Mouse (Mus musculus) regulatory T cell (primary cell): ENCODE data around the gene Snn.
"Not testable (repeated sequence)": the region's sequence is repeated elsewhere in the genome, so short reads cannot be mapped to it uniquely, and the experiment has no call there.

ENCODE experiments used
- in situ Hi-C: fragments of 300-600 bp; cut with MboI, MseI; formaldehyde crosslinking; loops from one replicate; pipeline ENCODE4 v1.15.1; 2025; ENCODE audit warnings: high pct_unique_total_duplicates

The Snn gene

GRCm38 (mm10) chr16:11060645-11061044 is at the start of gene Snn:
TSS of gene Snn (plus strand) at chr16:11060945.
- in situ Hi-C loops: no loop called here

DNA sequence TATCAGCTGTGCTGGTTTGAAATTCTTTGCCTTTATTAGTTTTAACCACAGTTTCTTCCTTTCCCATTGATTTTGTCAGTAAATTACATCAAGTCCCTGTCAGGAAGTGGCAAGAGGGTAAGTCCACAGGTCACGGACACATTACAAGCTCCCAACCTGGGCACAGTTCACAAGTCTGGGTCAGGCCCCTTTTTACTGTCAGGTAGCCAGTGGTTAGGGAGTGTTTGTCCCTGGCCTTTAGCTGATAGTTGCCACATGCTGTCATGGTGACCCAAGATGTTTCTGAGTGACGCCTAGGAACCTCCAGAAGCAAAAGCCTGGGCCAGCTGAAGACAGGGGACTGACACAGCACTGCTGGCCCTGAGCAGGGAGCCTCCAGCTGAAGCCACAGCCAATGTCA is 49.5 kb upstream of the Snn start:
- in situ Hi-C loops: no loop called here

- in situ Hi-C loops: no loop called here
Observed at GRCm38 (mm10) chr16:11011939-11012338, 48.8 kb upstream of the Snn start.

DNA sequence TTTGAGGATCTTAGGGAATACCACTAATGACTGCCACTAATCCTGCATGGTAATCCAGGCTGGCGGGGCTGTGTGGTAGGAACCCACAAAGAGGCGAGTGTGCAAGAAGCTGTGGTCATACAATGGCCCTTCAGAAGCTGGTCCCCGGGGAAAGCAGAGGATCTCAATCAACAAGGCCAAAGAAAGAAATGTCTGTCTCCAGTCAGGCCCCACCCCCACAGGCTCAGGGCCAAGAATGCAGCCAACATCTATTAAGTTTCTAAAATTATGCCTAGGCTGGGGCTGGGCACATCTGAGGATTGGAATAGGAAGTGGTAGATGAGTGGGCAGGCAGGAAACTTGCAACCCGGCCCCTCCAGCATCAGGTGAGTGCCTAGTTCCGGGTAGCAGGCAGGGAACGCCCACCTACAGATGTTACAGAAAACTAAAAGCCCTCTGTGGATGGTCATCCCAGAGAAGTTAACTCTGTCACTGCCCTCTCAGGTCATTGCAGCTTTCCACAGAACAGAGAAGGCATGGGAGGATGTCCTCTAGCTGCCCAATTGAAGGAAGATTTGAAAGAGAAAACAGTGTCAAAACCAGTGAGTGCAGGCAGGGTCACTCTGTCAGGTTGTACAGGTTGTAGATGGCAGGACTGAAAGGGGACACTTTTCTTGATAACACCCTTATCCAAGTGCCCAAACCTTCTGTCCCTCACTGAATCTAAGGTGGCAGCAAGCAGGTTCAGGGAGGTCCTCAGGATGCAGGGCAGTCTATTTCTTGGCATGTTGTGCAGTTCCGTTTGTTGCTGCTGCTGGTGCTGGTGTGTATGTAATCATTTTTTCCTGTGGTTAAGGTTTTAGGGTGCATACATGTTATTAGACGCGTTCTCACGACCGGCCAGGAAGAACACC is 47.9 kb upstream of the Snn start:
- in situ Hi-C loops: no loop called here

GRCm38 (mm10) chr16:11013464-11014147 is 47.1 kb upstream of the Snn start:
- in situ Hi-C loops: not testable (repeated sequence)

DNA sequence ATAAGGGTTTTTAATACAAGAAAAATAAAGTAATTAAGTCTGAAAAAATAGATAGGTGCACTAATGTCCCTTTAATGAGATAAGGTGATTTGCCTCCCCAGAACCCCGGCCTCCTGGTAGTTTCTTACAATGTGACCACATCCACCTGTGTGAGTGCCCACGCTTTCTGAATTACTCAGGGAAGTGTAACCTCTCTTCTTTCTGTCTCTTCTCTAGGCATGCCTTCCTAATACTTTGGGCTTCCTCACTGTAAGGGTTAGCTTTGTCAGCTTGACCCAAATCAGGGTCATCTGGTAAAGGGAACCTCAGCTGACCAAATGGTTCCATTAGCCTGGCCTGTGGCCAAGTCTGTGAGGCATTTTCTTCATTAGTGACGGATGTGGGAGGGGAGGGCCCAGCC is 46.3 kb upstream of the Snn start:
- in situ Hi-C loops: no loop called here

GRCm38 (mm10) chr16:11016353-11016752 is 44.4 kb upstream of the Snn start:
- in situ Hi-C loops: no loop called here

DNA sequence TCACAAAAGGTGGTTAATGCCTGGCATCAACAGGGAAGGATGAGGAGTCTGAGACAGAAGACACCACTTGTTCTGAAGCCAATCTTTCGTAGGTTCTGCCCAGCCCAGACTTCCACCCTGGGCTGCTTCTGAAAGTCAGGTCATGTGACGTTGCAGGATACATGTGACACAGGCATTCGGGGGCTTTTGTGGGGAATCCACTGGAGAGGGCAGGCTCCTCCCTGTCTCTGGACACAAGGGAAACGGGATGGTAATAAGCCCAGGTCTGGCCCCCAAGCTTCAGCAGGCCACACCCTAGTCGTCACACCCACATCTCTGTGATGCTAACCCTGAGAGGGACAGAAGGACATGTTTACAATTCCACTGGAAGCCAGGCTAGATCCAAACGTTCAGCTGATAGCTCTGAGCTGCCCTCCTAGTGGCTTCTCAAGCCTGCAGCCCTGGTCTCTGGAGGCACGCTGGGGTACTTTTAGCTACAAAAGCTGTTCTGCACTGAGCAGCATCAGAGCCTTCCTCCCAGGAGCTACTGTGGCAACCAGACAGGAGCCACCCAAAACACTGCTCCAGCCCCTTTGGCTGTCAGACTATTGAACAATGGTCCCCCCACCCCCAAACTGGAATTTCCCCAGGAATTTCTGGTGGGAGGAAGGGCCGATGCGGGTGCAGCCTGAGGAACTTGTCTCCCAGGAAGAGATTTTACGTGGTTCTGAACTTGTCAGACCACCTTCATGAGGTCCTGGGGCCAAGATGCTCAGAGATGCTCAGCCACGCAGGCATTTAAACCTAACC is 42.7 kb upstream of the Snn start:
- in situ Hi-C loops: no loop called here

DNA sequence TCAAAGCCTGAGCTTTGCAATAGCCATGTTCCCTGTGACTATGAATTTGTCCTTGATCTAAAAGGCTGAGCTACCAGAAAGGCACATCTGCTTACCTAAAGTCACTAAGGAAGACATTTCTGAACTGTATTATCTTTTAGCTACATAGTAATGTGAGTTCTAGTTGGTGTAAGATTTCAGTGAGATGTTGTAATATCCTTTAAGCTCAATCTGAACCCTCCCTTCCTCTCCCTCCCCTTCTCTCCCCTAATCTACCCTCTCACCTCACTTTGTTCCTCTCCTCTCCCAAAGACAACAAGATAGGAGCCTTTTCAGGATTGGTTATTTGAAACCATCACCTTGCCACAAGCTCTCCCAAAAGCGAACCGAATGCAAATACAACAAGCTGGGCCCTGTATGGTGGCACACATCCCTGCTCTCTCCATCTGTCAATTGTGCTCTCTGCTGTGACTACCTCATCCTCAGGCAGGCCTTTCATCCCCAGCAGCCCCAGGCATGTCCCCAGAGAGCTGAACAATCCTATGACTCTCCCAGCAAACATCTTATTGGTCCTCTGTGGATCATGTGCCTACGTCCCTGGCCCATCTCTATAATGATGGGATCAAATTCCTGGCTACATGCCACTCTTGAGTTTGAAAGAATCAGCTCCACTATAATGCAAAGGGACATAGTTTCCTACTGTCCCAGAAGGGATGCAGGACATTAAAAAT is 39.2 kb upstream of the Snn start:
- in situ Hi-C loops: no loop called here

DNA sequence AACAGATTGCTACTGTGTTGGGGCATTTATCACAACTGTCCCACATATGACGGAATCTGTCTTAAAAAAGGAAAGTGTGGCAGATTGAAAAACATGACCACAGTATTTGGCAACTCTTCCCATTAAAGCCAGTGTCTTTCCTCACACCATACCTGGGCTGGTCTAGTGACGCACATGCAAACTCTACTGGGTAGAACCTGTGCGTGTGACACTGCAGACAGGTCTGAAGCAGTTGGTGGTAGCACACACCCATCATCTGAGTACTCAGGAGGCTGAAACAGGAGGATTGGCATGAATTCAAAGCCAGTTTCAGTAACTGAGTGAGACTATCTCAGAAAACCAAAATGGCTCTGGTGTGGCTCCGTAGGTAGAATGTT is 38.6 kb upstream of the Snn start:
- in situ Hi-C loops: no loop called here

GRCm38 (mm10) chr16:11023618-11024017 is 37.1 kb upstream of the Snn start:
- in situ Hi-C loops: no loop called here

- in situ Hi-C loops: no loop called here
Observed at GRCm38 (mm10) chr16:11024841-11025240, 35.9 kb upstream of the Snn start.

- in situ Hi-C loops: no loop called here
Observed at GRCm38 (mm10) chr16:11028206-11028605, 32.5 kb upstream of the Snn start.

DNA sequence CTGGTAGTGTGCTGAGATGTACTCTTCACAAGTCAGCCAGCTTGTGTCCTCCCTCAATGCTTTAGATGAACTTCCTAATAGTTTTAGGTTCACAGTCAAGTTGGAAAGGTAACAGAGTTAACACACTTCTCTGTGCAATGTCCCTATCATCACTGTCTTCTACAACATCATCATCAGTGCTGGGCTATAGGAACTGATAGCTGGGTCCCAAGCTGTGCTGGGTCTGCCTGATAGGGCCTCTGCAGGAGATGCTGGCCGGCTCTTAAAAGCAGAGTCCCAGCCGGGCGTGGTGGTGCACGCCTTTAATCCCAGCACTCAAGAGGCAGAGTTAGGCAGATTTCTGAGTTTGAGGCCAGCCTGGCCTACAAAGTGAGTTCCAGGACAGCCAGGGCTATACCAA is 29.9 kb upstream of the Snn start:
- in situ Hi-C loops: loop anchor here (5.0 to 10.0 kb wide), 2 partner anchors 154 to 384 kb away; no protein-coding TSS in a partner anchor

- in situ Hi-C loops: loop anchor here (5.0 to 10.0 kb wide), 2 partner anchors 154 to 383 kb away; no protein-coding TSS in a partner anchor
Observed at GRCm38 (mm10) chr16:11031320-11031719, 29.4 kb upstream of the Snn start.

DNA sequence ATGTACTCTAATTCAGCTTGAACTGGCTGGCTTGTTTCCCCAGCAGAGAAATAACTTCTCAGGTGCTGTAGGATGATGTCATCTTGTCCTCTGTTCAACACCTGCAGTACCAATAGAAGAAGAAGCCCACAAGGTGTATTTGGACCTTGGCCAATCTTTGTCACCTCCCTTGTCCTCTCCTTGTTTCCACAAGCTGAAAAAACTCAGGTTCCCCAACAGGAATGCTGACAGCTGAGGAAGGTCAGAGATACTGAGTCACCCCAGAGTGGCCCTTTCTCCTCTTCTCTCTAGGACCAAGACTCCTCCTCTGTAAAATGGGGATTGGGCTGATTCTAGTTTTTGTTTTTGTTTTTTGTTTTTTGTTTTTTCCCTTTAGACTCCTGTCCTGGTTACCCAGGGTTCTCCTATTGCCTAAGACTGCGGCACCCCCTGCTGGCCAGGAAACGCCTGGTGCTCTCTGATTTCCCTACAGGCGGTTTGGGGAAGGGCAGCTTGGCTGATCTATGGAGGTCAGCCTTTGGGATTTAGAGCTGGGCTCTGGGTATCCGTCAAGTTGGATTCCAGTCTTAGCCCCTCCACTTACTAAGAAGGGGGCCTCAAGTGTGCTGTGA is 26.4 kb upstream of the Snn start:
- in situ Hi-C loops: loop anchor here (5.0 to 10.0 kb wide), 2 partner anchors 157 to 381 kb away; no protein-coding TSS in a partner anchor

GRCm38 (mm10) chr16:11035273-11035672 is 25.5 kb upstream of the Snn start:
- in situ Hi-C loops: loop anchor here (5.0 to 10.0 kb wide), 2 partner anchors 380 to 463 kb away; no protein-coding TSS in a partner anchor

DNA sequence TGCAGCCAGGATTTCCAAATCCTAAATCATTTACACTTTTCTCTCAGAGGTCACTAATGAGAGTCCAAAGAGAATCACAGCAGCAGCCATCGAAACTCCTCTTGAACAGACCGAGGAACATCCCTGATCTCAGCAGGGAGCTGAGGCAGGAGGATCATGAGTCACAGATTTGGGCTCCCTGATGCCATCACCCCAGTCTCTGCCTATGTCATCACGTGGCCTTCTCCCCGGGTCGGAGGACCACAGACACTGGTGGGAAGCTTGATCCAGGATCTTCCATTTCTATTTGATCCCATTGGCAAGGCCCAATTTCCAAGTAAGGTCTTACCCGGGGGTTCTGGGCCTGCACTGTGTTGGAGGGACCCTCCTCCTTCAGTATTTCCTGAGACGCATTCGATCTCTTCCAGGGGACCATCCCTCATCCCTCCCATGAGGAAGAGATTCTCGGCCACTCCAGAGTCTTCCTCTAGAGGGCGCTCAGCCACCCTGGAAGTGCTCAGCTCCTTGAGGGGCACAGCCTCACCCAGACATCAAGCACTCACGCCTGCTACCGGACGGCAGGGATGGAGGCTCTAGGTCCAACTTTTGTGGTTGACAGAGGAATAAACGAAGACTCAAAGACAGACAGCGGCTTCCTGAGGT is 24.8 kb upstream of the Snn start:
- in situ Hi-C loops: loop anchor here (5.0 to 10.0 kb wide), 2 partner anchors 379 to 464 kb away; no protein-coding TSS in a partner anchor

DNA sequence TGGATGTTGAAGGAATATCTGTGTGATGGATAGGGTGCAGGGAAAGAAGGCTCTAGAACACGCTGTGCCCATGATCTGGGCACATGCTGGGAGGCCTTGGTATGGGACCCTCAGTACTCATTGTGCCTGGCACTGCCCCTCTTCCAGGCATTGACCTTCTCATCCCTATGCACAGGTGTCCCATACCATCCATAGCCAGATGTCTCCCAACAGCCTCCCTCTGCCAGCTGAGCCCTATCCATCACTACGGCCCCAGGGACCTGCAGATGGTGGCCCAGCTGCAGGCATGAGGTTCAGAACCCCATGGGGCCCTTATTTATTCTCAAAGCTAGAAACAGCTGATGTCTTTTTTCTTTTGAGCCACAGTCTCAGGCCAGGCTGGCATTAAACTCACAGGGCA is 20.1 kb upstream of the Snn start:
- in situ Hi-C loops: no loop called here

DNA sequence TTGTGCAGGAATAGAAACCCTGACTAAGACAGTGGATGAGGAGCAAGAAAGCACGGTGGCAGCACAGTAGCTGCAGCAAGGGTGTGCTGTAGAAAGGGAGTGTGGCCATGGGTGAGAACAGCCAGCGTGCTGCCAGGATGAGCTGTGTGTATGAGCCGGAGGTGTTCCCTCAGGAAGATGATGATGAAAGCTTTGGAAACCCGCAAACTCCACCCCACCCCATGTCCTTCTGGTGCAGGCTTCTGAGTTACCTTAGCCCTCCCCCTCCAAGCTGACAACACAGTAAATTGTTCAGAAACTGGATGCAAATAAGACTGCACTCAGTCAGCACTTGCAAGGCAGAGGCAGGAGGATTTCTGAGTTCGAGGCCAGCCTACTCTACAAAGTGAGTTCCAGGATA is 17.5 kb upstream of the Snn start:
- in situ Hi-C loops: no loop called here
